Mouse (Mus musculus): ENCODE measurements around the gene Lrmda. TPM values are rescaled to one million over a fixed set of nuclear protein-coding genes. Genes with fewer than 3 reads are reported as not detected.

The Lrmda gene
- polyA plus RNA-seq, 1 experiment from 2014 or later, result not detected

DNA sequence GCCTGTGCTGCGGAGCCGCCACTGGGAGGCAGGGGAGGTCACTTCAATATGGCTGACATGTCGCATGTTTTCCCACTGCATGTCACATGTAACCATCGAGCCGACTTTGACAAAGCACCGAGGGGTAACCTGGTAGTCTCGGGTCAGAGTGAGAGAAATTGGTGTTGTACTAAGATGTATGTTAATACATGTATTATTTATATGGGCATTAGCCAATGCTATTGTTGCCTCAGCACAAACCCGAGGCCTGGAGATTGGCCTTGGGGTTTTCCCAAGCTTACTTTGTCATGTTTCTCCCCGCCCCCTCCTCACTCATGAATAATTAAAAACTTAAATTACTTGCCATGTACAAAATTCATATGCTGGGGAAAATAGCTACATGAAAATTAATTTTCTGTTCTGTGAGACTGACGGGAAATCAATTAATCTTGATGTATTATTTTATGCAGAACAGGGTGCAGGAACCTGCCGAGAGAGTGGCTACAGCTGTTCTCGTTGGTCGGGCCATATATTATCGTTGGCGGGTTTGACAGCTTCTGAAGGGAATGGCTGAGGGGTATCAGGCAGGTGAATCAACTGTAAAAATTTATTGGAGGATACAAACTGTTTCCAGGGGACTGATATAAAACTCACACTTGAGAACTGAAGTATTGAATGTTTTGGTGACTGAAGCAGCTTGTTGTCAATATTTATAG, 265.5 kb downstream of the Lrmda start:
- Histone ChIP-seq H3K4me2 (ENCODE audit: low read length) (no peak overlapping the region), H3K9me3 (ENCODE audit: control insufficient read depth, low read length) (no peaks in the 10 kb centered on the region), H3K27ac (replicated peaks; ENCODE audit: low read depth, low read length) (no peak overlapping the region), H3K27me3 (ENCODE audit: control insufficient read depth, insufficient read depth, low read length) (no peaks in the 10 kb centered on the region), H3K4me1 (ENCODE audit: control insufficient read depth, insufficient read depth, low read length) (no peaks in the 10 kb centered on the region; the same call in 1 of the 2 replicates), H3K36me3 (ENCODE audit: control insufficient read depth, insufficient read depth, low read length) (no peaks in the 10 kb centered on the region), H3K4me3 (replicated peaks; ENCODE audit: low read depth, low read length) (no peak overlapping the region), H3K9ac (replicated peaks; ENCODE audit: low read length) (no peak overlapping the region)
- DNase-seq, result peak; percentile 37
- ATAC-seq (ENCODE audit: low FRiP score, low TSS enrichment), result no peak
- 65% methylated on average over 15 of the region's 15 CpGs for WGBS

GRCm38 (mm10) chr14:22285826-22286225, 266.3 kb downstream of the Lrmda start:
- no peak for DNase-seq
- ATAC-seq (ENCODE audit: low FRiP score, low TSS enrichment), result no peak

DNA sequence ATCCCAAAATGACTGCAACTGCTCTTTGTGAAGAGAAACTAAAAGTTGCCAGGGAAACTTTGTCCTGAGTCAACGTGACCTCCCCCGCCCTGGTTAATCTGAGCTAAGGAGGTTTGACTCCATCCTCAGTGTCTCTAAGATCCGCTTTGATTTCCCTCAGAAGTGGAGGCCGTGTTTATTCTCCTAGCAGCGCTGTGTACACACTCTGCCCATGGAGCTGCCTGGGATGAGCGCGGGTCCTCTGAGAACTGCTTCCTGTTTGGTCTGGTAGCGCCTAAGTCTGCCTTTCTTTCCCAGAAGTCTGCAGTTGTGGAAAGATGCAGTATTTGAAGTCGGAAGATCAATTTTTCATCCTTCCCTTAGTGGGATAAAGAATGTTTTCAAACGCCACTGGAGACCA, 268.7 kb downstream of the Lrmda start:
- Histone ChIP-seq H3K4me1 (ENCODE audit: control insufficient read depth, insufficient read depth, low read length) (no peaks in the 10 kb centered on the region; the same call in 1 of the 2 replicates), H3K27ac (replicated peaks; ENCODE audit: low read depth, low read length) (no peak overlapping the region), H3K4me3 (replicated peaks; ENCODE audit: low read depth, low read length) (no peak overlapping the region), H3K9ac (replicated peaks; ENCODE audit: low read length) (no peak overlapping the region), H3K4me2 (ENCODE audit: low read length) (no peak overlapping the region), H3K9me3 (ENCODE audit: control insufficient read depth, low read length) (no peaks in the 10 kb centered on the region), H3K36me3 (ENCODE audit: control insufficient read depth, insufficient read depth, low read length) (no peaks in the 10 kb centered on the region), H3K27me3 (ENCODE audit: control insufficient read depth, insufficient read depth, low read length) (no peaks in the 10 kb centered on the region)
- no peak for ATAC-seq (ENCODE audit: low FRiP score, low TSS enrichment)
- WGBS, result 47% methylated on average over 10 of the region's 10 CpGs
- peak; percentile 19 for DNase-seq

More at GRCm38 (mm10) chr14:22285826-22286225, 266.3 kb downstream of the Lrmda start:
- no peaks in the 10 kb centered on the region; the same call in 1 of the 2 replicates for H3K4me1 ChIP-seq (ENCODE audit: control insufficient read depth, insufficient read depth, low read length)
- no peaks in the 10 kb centered on the region for H3K36me3 ChIP-seq (ENCODE audit: control insufficient read depth, insufficient read depth, low read length)
- H3K4me2 ChIP-seq (ENCODE audit: low read length), result no peak overlapping the region
- no peak overlapping the region for H3K9ac ChIP-seq (replicated peaks; ENCODE audit: low read length)
- no peak overlapping the region for H3K4me3 ChIP-seq (replicated peaks; ENCODE audit: low read depth, low read length)
- no peak overlapping the region for H3K27ac ChIP-seq (replicated peaks; ENCODE audit: low read depth, low read length)
- no peaks in the 10 kb centered on the region for H3K9me3 ChIP-seq (ENCODE audit: control insufficient read depth, low read length)
- 75% methylated on average over 4 of the region's 4 CpGs for WGBS
- no peaks in the 10 kb centered on the region for H3K27me3 ChIP-seq (ENCODE audit: control insufficient read depth, insufficient read depth, low read length)

DNA sequence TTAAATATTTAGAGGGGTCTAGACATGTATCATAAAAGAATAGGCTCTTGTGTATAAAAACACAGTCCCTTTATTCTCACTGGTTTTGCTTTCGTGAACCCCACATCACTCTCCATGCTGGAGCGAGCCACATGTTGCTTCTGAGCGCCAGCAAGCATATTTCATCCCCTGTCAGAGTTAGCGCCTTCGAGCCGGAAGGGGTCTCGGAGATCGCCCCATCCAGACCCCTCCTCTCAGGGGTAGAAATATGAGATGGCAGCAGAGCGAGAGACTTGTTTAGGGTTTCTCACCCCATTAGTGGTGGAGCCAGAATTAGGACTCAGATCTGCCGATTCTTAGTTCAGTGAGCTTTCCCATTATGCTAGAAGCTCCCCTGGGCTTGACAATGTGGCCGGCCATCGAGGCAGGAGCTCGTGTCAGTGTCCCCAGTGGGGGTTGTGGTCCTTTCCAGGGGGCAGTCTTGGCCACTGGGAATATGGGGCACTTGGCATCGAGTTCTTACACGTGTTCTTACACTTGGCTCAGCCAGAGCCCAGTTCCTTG, 269.9 kb downstream of the Lrmda start:
- no peaks in the 10 kb centered on the region for H3K27me3 ChIP-seq (ENCODE audit: control insufficient read depth, insufficient read depth, low read length)
- H3K4me2 ChIP-seq (ENCODE audit: low read length), result no peak overlapping the region
- no peak overlapping the region for H3K9ac ChIP-seq (replicated peaks; ENCODE audit: low read length)
- H3K9me3 ChIP-seq (ENCODE audit: control insufficient read depth, low read length), result no peaks in the 10 kb centered on the region
- no peak overlapping the region for H3K27ac ChIP-seq (replicated peaks; ENCODE audit: low read depth, low read length)
- ATAC-seq (ENCODE audit: low FRiP score, low TSS enrichment), result no peak
- no peak for DNase-seq
- H3K36me3 ChIP-seq (ENCODE audit: control insufficient read depth, insufficient read depth, low read length), result no peaks in the 10 kb centered on the region
- no peaks in the 10 kb centered on the region; the same call in 1 of the 2 replicates for H3K4me1 ChIP-seq (ENCODE audit: control insufficient read depth, insufficient read depth, low read length)
- WGBS, result 87% methylated on average over 15 of the region's 15 CpGs
- no peak overlapping the region for H3K4me3 ChIP-seq (replicated peaks; ENCODE audit: low read depth, low read length)

GRCm38 (mm10) chr14:22294371-22294770, 274.9 kb downstream of the Lrmda start:
- DNase-seq (no peak), ATAC-seq (ENCODE audit: low FRiP score, low TSS enrichment) (no peak)
- Histone ChIP-seq H3K27me3 (ENCODE audit: control insufficient read depth, insufficient read depth, low read length) (no peaks in the 10 kb centered on the region), H3K36me3 (ENCODE audit: control insufficient read depth, insufficient read depth, low read length) (no peaks in the 10 kb centered on the region), H3K9ac (replicated peaks; ENCODE audit: low read length) (no peak overlapping the region), H3K4me1 (ENCODE audit: control insufficient read depth, insufficient read depth, low read length) (no peaks in the 10 kb centered on the region), H3K27ac (replicated peaks; ENCODE audit: low read depth, low read length) (no peak overlapping the region), H3K9me3 (ENCODE audit: control insufficient read depth, low read length) (no peaks in the 10 kb centered on the region), H3K4me3 (replicated peaks; ENCODE audit: low read depth, low read length) (no peak overlapping the region), H3K4me2 (ENCODE audit: low read length) (no peak overlapping the region)
- WGBS, result 88% methylated on average over 4 of the region's 4 CpGs

- DNase-seq (peak; percentile 40), ATAC-seq (ENCODE audit: low FRiP score, low TSS enrichment) (no peak)
- no peak overlapping the region for H3K4me2 ChIP-seq (ENCODE audit: low read length)
- H3K9ac ChIP-seq (replicated peaks; ENCODE audit: low read length), result no peak overlapping the region
- H3K36me3 ChIP-seq (ENCODE audit: control insufficient read depth, insufficient read depth, low read length), result no peaks in the 10 kb centered on the region
- no peaks in the 10 kb centered on the region for H3K27me3 ChIP-seq (ENCODE audit: control insufficient read depth, insufficient read depth, low read length)
- no peak overlapping the region for H3K27ac ChIP-seq (replicated peaks; ENCODE audit: low read depth, low read length)
- H3K4me1 ChIP-seq (ENCODE audit: control insufficient read depth, insufficient read depth, low read length), result no peaks in the 10 kb centered on the region
- WGBS, result 77% methylated on average over 3 of the region's 3 CpGs
- no peaks in the 10 kb centered on the region for H3K9me3 ChIP-seq (ENCODE audit: control insufficient read depth, low read length)
- H3K4me3 ChIP-seq (replicated peaks; ENCODE audit: low read depth, low read length), result no peak overlapping the region
These were observed 277.2 kb downstream of the Lrmda start for GRCm38 (mm10) chr14:22296655-22297239.

- Histone ChIP-seq H3K36me3 (ENCODE audit: control insufficient read depth, insufficient read depth, low read length) (no peaks in the 10 kb centered on the region), H3K27me3 (ENCODE audit: control insufficient read depth, insufficient read depth, low read length) (no peaks in the 10 kb centered on the region), H3K4me2 (ENCODE audit: low read length) (no peak overlapping the region), H3K9ac (replicated peaks; ENCODE audit: low read length) (no peak overlapping the region), H3K27ac (replicated peaks; ENCODE audit: low read depth, low read length) (no peak overlapping the region), H3K4me1 (ENCODE audit: control insufficient read depth, insufficient read depth, low read length) (no peaks in the 10 kb centered on the region), H3K9me3 (ENCODE audit: control insufficient read depth, low read length) (no peaks in the 10 kb centered on the region), H3K4me3 (replicated peaks; ENCODE audit: low read depth, low read length) (no peak overlapping the region)
- ATAC-seq (ENCODE audit: low FRiP score, low TSS enrichment), result no peak
- 70% methylated on average over 5 of the region's 5 CpGs for WGBS
- no peak for DNase-seq
These were observed 287.2 kb downstream of the Lrmda start for GRCm38 (mm10) chr14:22306759-22307158.

GRCm38 (mm10) chr14:22308059-22308458, 288.5 kb downstream of the Lrmda start:
- no peaks in the 10 kb centered on the region for H3K27me3 ChIP-seq (ENCODE audit: control insufficient read depth, insufficient read depth, low read length)
- no peak overlapping the region for H3K4me2 ChIP-seq (ENCODE audit: low read length)
- H3K9ac ChIP-seq (replicated peaks; ENCODE audit: low read length), result no peak overlapping the region
- DNase-seq (no peak), ATAC-seq (ENCODE audit: low FRiP score, low TSS enrichment) (no peak)
- H3K9me3 ChIP-seq (ENCODE audit: control insufficient read depth, low read length), result no peaks in the 10 kb centered on the region
- no peak overlapping the region for H3K27ac ChIP-seq (replicated peaks; ENCODE audit: low read depth, low read length)
- H3K4me1 ChIP-seq (ENCODE audit: control insufficient read depth, insufficient read depth, low read length), result no peaks in the 10 kb centered on the region
- WGBS, result 66% methylated on average over 6 of the region's 6 CpGs
- no peaks in the 10 kb centered on the region for H3K36me3 ChIP-seq (ENCODE audit: control insufficient read depth, insufficient read depth, low read length)
- no peak overlapping the region for H3K4me3 ChIP-seq (replicated peaks; ENCODE audit: low read depth, low read length)

- ATAC-seq (ENCODE audit: low FRiP score, low TSS enrichment), result no peak
- no peak overlapping the region for H3K4me2 ChIP-seq (ENCODE audit: low read length)
- H3K9me3 ChIP-seq (ENCODE audit: control insufficient read depth, low read length), result no peaks in the 10 kb centered on the region
- 95% methylated on average over 1 of the region's 1 CpGs for WGBS
- no peaks in the 10 kb centered on the region for H3K4me1 ChIP-seq (ENCODE audit: control insufficient read depth, insufficient read depth, low read length)
- no peaks in the 10 kb centered on the region for H3K36me3 ChIP-seq (ENCODE audit: control insufficient read depth, insufficient read depth, low read length)
- H3K27me3 ChIP-seq (ENCODE audit: control insufficient read depth, insufficient read depth, low read length), result no peaks in the 10 kb centered on the region
- H3K4me3 ChIP-seq (replicated peaks; ENCODE audit: low read depth, low read length), result no peak overlapping the region
- no peak for DNase-seq
- no peak overlapping the region for H3K9ac ChIP-seq (replicated peaks; ENCODE audit: low read length)
- no peak overlapping the region for H3K27ac ChIP-seq (replicated peaks; ENCODE audit: low read depth, low read length)
These were observed 303.5 kb downstream of the Lrmda start for GRCm38 (mm10) chr14:22323058-22323457.

Measured in midbrain, embryonic 14.5 days (tissue).